In the genomic region with DNA sequence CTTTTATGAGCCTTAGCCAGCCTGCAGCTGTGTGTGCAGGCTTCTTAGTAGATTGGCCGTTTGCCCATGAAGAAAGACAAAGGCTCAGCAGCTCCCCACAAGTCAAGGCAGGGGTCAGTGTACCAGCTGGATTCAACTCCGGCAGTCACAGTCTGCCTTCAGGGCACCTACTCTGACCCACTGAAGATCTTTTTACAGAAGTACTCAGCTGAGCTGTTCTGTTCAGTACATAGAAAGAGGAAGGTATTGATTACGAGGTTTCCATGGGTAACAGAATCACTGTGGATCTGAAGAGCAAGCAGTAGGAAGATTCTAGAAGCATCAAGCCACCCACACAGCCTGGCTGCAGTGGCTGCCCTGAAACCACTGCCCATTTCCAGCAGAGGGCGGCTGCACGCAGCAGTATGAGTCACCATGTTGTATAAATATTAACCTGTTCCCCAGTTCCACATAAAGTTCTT, we compare ENCODE assay signal across 8 mouse cellular contexts.
DNase-seq lines count a peak whose midpoint lies in the region; ATAC-seq and TF ChIP-seq lines count a peak whose summit lies in the region.

No protein-coding gene starts in this region.

- H3K9me3 ChIP-seq in E14TG2a.4 (ENCODE audit: low read length) = no peaks in the 10 kb centered on the region
- H3K9me3 ChIP-seq in hindbrain, embryonic 16.5 days (ENCODE audit: control insufficient read depth, low read length) = no peaks in the 10 kb centered on the region
- H3K9me3 ChIP-seq in limb, embryonic 15.5 days = no peaks in the 10 kb centered on the region

- H3K27ac ChIP-seq in hindbrain, embryonic 16.5 days (ENCODE audit: low read depth, low read length) = peak overlapping the region; percentile 51; the same call in 1 of the 2 replicates
- no peak overlapping the region for H3K27ac ChIP-seq in limb, embryonic 15.5 days

- no peak overlapping the region for H3K4me2 ChIP-seq in hindbrain, embryonic 16.5 days (ENCODE audit: low read length)
- H3K4me2 ChIP-seq in limb, embryonic 15.5 days = no peak overlapping the region

- H3K4me3 ChIP-seq in E14TG2a.4 (replicated peaks; ENCODE audit: low read length) = no peak overlapping the region
- H3K4me3 ChIP-seq in hindbrain, embryonic 16.5 days (ENCODE audit: low read length) = no peak overlapping the region
- no peak overlapping the region for H3K4me3 ChIP-seq in limb, embryonic 15.5 days

- peaks cover 29% of the 10 kb centered on the region for H3K36me3 ChIP-seq in E14TG2a.4 (ENCODE audit: insufficient read depth, low read length)
- H3K36me3 ChIP-seq in hindbrain, embryonic 16.5 days (ENCODE audit: control insufficient read depth, insufficient read depth, low read length) = peaks cover 12% of the 10 kb centered on the region; the same call in 1 of the 2 replicates
- H3K36me3 ChIP-seq in limb, embryonic 15.5 days = peaks cover 21% of the 10 kb centered on the region

- 29% methylated on average over 5 of the region's 5 CpGs for WGBS in hindbrain, embryonic 16.5 days
- WGBS in limb, embryonic 15.5 days = 19% methylated on average over 5 of the region's 5 CpGs

- H3K9ac ChIP-seq in hindbrain, embryonic 16.5 days (ENCODE audit: low read depth, low read length) = no peak overlapping the region
- H3K9ac ChIP-seq in limb, embryonic 15.5 days = no peak overlapping the region

- peak; percentile 6; the same call in 1 of the 2 replicates for TF ChIP-seq CTCF in E14TG2a.4 (conservative IDR thresholded peaks at IDR 0.05; ENCODE audit: low read length)

- ATAC-seq in frontal cortex, adult (ENCODE audit: low TSS enrichment) = peak; percentile 81
- peak; percentile 92 for ATAC-seq in hindbrain, embryonic 16.5 days
- ATAC-seq in limb, embryonic 15.5 days (ENCODE audit: insufficient number of reproducible peaks, low FRiP score, low TSS enrichment, low read depth) = peak; percentile 59; the same call in 1 of the 2 replicates
- ATAC-seq in activated CD4-positive, CD25-positive, alpha-beta regulatory T cell, adult 4 months = no peak

- H3K4me1 ChIP-seq in E14TG2a.4 (replicated peaks; ENCODE audit: low read depth, low read length) = no peaks in the 10 kb centered on the region
- H3K4me1 ChIP-seq in hindbrain, embryonic 16.5 days (ENCODE audit: control insufficient read depth, insufficient read depth, low read depth, low read length) = no peaks in the 10 kb centered on the region; the same call in 1 of the 2 replicates
- 0 out of 2 replicates have a peak, but pooled peaks cover 2% of the 10 kb centered on the region for H3K4me1 ChIP-seq in limb, embryonic 15.5 days

- DNase-seq in frontal cortex, postnatal 10 days (ENCODE audit: low spot score in 2 of 2) = no peak
- DNase-seq in embryo, embryonic 10 days (ENCODE audit: low spot score) = peak; percentile 35
- DNase-seq in retina, postnatal 7 days (ENCODE audit: low read depth, low spot score) = peak; percentile 11

- no peaks in the 10 kb centered on the region for H3K27me3 ChIP-seq in E14TG2a.4 (ENCODE audit: insufficient read depth, low read length)
- no peaks in the 10 kb centered on the region for H3K27me3 ChIP-seq in hindbrain, embryonic 16.5 days (replicated peaks; ENCODE audit: control insufficient read depth, insufficient read depth, low read length)
- H3K27me3 ChIP-seq in limb, embryonic 15.5 days = no peaks in the 10 kb centered on the region

Comparison
In these comparisons a context has a peak if more than half of its experiments do, and no peak if none do; other contexts are left out.
1. DNase-seq: peak in embryo, embryonic 10 days (single experiment) and retina, postnatal 7 days (single experiment); none in frontal cortex, postnatal 10 days (0 of 2).